Mouse (Mus musculus) mouse trophoblast stem cell (cell line): ENCODE data around the gene Cux2.

ENCODE experiments used
- in situ Hi-C, 2 experiments: fragments of 300-500 bp; cut with MseI, MboI; formaldehyde crosslinking; loops; 2 replicates in 1 of 2; 3 replicates in 1 of 2; pipeline ENCODE4 v1.15.1; 2025

The Cux2 gene

DNA sequence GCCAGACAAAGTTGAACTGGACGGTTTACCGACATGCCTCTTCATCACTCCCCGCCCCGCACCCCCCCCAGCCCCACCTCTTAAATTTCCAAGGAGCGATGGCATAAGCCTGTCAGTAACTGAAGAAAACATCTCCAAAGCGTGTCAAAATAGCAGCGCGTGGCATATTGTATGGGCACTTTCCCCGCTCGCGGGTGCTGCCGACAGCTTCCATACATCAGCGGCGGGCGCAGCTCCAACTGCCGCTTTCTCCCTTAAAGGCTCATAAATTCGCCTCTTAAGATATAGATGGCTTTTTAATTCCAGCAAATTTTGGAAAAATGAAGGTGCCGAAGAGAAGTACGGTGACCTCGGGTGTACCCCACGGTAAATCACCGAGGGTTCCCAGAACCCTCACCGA, 124.6 kb downstream of the Cux2 start:
- in situ Hi-C loops = no loop called here

DNA sequence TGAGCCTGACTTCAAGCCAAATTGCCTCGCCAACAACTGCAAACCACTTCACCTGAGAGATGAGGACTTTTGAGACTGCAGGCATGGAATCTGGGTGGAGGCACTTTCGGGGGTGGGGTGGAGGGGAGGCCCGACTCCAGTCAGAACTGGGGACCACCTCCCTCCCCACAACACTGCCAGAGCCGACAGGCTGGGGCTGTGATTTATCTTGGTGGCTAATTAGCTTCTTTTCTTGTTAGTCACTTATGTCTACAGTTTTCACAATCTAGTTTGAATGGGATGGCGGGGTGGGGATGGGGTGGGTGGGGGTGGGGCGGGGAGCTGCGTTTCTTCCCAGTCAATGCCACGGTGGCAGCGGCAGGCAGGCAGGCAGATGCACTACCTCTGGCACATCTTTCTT, 125.5 kb downstream of the Cux2 start:
- in situ Hi-C loops = no loop called here

DNA sequence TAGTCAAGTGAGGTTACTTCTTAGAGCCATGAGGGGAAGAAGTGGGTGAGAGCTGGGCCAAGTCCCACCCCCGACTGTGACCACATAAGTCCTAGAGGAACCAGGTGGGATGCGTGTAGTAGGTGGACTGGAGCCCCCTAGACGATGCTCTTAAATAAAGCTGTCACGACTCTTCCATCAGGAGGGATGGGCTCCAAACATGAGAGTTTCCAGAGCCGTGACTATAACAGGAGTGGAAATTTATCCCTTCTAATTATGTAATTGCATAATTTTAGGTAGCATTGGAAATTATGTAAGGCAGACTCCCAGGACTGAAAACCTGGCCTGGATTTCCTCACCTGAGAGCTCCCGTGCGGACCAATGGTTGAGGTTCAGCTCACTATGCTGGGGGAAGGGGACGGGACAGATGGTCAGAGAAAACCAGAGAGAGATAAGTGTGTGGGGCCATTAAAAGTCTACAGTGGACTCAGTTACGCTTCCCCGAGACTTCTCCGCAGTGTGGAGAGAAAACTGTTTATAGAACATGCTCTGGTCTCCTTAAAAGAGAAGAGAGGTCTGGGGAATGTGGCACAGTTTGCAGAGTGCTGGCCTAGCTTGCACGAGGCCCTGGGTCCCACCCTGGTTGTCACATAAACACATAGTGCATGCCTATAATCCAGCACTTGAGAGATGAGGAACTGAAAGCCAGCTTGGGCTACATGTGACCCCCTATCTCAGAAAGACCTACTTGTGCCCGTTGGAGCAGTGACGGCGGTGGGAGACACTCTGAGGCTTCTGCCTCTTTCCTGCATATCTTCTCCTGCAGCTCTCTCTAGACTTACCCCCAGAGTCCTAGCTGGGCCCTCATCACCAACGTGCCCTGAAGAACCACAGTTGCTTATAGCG, 126.7 kb downstream of the Cux2 start:
- in situ Hi-C loops = no loop called here

DNA sequence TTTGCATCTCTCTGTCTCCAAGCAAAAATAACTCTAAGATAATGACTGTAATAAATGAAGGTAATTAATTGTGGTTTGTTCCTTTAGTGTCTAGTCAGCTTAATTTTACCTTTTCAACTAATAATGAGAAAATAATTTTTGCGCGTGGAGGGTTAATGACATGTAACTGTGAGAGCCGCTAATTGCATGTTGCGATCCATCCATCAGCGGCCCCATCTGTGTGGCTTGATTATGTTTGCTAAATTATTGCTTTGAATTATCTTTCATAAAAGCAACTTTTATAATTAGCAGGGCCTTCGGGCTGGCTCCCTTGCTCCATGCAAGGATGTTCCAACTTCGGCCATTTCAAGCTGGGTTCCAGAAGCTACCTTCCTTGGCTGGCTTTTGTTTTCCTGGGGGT, 130.7 kb downstream of the Cux2 start:
- in situ Hi-C loops = no loop called here

DNA sequence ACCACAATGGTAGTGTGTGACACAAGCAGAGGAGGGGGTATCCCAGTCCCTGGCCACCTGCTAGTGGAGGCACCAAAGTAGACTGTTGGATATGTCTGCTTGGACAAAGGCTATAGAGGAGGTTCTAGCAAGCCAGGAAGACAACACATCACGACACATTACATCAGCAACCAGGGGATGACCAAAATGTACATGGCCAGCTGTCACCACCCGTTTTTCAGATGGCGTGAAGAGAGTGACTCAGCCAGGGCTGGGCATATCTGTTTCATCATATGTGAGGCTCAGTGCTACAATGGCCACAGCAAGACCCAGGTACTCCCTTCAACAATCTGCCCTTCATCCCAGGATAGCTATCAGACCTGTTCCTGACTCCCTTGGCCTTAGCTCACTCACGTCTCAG, 133.1 kb downstream of the Cux2 start:
- in situ Hi-C loops = no loop called here

DNA sequence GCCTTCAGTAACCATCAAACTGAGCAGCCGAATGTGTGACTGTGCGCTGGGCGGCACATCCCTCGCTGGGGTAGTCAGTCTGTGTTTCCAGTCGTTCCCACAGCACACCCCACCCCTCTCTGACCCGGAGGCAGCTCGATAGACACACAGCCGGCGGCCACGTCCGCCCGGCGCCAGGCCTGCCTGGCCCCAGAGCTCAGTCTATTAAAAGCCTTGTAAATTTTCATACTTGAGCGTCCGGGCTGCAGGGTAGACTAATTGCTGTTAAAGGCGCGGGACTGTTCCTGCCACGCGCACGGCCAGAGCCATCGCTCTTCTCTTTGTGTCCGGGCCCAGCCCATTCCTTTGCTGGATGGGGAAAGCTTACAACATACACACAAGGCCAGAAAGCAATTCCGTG, 135.9 kb downstream of the Cux2 start:
- in situ Hi-C loops = no loop called here

DNA sequence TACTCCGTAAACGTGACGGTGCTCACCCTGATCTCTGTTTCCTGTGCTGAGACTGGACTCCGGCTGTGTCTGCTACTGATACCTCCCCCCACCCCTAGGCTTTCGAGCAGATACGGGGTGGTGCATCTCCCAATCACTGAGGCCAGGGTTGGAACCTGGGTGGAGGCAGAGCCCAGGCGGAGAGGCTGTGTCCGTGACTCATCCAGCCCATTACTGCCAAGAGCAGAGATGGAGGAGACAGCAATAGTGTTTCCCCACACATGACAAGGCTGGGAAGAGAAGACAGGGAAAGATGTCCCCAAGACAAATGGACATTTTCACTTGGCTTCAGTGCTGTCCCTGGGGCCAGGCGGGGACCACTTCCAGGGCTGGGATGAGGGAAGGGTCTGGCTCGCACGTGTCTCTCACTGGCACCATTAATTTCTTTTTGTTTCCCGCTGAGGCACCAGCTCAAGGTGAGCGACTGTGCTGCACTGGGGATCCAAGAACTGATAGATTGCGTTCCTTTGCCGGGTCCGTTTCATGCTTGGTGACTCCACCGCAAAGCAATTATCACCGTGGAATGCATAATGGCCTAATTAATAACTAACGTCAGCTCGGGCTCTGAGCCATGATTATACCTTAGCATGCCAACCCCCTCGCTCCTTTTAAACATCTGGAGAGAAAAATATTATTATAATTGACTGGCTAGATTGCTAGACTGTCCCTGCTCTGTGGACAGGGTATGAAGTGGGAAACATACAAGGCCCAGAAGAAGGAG, 140.5 kb downstream of the Cux2 start:
- in situ Hi-C loops = no loop called here

DNA sequence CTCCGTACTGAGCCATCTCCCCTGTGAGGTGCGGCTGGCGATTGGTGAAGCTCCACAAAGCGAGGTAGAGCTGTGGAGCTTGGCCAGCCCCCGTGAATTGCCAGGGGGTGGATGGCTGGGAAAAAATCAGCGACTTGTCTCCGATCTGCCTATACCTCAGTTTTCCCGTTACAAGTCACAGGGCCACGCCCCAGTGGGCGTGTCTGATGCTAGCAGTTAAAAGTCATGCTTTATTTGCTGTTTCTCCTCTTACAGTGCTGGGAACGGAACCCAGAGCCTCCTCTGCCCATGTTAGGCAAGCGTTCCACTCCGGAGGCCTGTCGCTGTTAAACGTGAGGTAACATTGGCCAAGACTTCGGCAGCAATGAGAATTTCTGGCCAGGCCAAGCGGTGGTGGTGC, 144.2 kb downstream of the Cux2 start:
- in situ Hi-C loops = no loop called here

DNA sequence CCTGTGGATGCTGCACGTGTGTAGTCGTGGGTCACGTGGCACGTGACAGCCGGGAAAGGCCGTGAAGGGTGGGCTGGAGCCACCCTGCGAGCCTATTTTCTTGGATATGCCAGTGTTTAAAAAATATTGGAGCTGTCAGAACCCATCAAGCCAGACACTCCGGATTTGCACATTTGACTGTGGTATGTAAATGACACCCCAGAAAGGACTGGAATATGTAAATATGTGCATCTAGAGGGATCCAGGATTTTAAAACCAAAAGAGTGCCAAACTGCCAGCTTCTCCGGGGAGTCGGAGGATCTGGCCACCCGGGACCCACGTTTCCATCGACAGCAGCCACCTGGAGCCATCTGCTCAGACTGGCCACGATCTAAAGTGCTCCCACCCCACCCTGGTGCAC, 145.1 kb downstream of the Cux2 start:
- in situ Hi-C loops = no loop called here

DNA sequence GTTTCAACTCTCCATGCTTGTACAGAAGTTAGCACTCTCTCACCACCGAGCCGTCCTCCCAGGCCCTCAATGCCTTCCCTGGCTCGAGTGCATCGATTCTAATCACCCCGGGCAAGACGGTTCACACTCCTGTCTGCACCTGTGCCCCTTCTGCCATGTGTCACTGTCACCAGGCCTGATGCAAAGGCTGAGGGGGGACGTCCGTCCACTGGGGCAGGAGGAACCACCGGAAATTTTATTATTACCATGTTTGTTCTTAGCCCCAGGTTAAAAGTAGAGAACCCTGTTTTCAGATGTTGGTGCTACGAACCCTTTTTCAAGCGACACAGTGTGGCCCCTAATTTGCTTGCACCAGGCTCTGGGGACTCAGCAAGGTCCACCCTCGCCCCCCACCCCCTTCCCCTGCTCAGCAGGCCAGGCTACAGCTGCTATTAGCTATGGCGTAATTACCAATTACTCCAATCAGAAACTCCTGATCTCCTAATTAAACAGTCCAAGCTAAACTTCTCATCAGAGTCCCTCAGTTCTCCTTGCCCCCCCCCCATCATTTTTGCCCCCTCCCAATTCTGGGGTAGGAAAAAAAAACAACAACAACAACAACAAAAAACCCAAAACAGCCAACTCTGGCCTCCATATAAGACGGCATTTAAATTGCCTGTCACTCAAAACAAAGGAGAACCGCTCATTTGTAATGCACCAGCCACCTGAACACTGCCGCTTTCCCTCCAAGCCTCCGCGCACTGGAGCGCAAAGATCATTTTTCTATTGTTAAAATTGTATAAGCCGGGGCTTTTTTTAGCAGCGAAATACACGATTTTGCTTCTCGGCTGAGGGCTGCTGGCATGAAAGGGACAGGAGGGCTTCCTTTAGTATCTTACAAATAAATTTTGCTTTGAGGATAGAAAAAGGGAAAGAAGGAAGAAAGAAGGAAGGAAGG, 146.8 kb downstream of the Cux2 start:
- in situ Hi-C loops = no loop called here

DNA sequence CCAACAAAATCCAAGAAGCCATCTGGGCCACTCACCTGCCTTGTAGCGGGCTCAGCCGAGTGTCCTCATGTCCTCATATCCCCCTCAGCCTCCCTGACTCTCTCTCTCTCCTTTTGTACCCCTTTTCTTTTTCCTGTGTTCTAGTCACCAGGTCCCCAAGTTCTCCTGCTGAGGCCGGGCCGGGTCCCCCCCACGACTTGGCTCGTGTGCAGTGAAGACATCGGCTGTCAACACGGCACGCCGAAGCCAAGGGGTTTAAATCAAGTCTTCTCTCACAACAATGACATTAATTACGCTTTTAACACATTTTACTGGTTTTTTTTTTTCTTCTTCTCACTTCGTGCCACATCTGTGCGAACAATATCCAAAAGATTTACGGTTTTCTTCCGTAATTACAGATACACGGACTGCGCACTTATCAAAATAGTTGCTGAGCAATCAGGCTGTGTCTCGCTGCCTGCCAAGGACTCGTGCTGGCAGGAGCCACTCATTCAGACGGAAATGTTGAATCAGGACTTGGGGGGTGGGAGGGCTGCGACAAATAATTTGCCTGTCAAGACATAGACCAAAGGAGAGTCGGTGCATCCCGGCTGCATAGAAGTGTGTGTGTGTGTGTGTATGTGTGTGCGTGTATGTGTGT, 154.7 kb downstream of the Cux2 start:
- in situ Hi-C loops = no loop called here

DNA sequence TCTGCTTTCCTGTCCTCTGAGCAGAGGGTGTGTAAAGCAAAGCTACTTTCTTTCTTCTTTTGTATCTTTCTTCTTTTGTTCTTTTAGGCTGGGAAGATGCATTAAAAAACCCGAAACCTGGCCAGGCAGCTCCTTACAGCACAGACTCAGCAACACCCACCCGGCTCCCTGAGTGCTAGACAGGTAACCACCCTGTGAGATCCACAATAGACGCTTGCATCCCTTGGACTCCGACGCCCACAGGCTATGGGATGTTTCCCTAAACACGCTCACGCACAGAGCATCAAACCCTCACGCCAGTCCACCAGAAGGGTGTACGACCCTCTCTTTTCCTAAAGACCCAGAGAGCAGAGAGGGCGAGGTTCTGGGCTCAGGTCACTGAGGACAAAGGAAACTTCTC, 155.3 kb downstream of the Cux2 start:
- in situ Hi-C loops = no loop called here

DNA sequence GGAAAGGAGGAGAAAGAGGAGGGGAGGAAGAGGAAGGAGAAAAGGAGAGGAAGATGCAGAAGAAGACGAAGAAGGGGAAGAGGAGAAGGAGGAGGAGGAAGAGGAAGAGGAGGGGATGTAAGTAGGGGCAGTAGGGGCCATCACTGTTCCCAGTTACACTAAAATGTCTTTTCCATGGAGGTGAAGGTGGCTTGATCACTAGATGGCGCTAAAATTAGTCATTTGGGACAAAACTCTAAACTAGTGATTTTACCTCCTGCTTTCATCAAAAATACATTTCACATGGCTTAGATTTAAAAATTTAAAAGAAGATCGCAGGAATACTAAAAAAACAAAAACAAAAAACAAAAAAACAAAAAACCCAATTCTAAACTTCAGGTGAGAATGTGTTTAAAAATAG, 156.3 kb downstream of the Cux2 start:
- in situ Hi-C loops = no loop called here

DNA sequence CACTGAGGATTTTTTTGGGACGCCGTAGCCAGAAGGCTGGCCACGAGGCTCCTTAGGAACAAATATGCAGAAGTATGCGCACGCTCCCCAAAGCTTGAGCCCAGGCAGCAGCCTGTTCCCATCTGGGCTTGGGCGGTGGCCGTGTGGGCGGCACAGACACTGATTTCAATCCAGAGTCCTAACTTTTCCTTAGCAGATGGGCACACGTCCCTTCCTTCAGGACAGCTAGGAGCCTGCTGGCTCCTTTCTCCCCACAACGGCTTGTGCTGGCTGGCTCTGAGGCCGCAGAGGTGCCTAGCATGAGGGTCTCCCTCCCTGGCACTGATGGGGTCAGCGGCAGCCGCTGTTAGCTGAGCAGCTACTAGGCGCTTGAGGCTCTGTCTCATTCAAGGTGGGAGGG, 157.6 kb downstream of the Cux2 start:
- in situ Hi-C loops = no loop called here

DNA sequence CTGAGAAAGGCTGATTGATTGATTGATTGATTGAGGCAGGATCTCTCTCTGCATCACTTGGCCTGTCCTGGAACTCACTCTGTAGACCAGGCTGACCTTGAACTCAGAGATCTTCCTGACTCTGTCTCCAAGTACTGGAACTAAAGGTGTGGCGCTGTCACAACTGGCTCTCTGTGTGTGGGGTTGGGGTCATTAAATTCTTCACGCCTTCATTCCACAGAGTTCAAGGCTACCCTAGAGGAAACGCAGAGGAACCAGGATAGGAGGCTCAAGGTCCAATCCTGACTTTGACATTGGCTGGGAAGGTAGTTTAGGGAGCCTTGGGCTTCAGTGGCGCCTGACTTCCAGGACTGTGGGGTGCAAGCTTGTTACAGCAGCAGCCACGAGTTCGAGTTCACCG, 159.0 kb downstream of the Cux2 start:
- in situ Hi-C loops = no loop called here

DNA sequence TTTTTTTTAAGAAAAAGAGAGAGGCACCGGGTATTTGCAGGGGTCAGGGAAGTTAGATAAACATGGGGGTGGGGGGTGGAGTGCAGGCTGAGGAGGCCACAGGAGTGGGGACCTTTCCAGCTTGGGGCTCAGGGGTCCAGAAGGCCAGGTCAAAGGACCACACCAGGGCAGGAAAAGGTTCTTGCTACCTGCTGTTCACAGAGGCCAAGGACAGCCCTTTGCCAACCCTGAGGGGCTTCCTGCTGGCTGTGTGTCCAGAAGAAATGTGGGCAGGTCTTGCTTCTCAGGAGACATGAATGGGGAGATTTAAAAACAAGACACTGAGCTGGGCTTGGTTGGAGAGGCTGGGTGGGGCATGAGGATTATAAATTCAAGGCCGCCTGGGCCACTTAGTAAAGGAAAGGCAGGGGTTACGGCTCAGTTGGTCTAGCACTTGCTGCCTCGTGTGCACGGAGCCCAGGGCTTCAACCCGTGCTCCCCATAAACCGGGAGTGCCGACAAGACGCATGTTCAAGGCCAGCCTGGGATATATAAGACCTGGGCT, 160.0 kb downstream of the Cux2 start:
- in situ Hi-C loops = no loop called here

DNA sequence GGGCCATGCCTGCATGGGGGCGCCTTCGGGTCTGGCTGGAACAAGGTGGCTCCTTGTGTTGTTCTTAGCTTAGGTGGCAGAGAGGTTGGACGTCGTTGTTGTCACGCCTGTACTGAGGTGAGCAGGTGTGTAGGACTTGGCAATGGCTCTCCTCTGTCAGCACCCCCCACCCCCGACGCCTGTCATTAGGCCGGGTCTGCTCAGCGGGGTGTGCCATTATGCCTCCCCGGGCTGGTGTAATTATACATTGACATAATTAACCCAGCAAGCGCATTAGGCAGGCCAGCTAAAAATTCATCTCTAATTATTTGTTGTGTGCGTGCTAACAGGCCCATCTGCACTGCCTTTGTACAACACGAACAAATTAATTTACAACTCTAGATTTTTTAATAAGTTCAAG, 160.5 kb downstream of the Cux2 start:
- in situ Hi-C loops = no loop called here

DNA sequence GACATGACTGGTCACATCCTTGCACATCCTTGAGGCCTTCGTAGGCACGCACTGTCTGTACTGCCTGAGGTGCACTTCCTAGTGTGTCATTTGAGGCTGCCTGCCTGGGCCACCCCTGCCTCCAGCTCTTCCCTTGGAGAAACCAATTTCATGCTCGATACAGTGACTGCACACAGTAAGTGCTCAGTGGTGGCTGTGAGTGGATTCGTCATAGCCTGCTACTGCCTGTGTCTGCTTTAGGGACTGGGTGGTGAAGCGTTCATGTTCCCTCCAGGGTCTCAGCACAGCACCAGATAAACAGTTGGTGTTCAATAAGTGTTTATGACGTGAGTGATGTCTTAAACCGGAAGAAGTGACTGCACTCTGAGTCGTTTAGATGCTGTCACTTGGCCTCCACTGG, 166.5 kb downstream of the Cux2 start:
- in situ Hi-C loops = no loop called here

DNA sequence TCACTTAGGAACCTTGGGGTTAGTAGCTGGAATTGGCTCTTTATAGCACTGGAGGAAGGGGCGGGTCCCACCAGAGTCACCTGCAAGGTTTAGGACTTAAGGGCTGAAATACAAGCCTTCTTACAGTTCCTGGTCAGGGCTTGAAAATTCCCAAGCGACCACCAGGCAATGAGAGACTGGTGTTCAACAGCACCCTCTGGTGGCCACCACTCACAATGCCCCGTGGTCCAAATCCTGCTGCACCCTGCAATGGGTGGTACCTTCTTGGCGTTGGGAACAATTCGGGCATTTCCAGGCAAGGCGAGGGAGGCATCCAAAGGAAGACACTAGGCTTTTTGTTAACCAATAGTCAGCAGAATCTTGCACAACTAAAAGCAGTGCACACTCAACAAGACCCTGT, 170.7 kb downstream of the Cux2 start:
- in situ Hi-C loops = loop anchor here in 1 of 2 experiments (10.0 kb wide), 1 partner anchor 206 kb away; no protein-coding TSS in a partner anchor

DNA sequence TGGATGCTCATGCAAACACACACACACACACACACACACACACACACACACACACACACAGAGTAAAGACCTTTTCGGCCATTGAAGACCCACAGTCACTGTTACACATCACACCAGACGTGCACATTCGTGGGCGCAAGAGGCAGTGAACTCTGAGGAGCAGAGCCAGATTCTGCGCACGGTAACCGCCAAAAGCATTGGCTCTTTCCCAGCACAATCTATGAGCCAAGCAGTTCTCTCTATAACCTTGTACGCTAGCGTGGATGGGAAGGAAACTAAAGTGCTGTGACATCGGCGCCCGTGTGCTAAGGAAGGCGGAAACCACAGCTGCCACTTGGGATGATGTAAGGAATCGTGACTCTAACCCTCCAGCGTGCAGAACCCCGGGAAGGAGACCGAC, 171.2 kb downstream of the Cux2 start:
- in situ Hi-C loops = loop anchor here in 1 of 2 experiments (10.0 kb wide), 1 partner anchor 206 kb away; no protein-coding TSS in a partner anchor

DNA sequence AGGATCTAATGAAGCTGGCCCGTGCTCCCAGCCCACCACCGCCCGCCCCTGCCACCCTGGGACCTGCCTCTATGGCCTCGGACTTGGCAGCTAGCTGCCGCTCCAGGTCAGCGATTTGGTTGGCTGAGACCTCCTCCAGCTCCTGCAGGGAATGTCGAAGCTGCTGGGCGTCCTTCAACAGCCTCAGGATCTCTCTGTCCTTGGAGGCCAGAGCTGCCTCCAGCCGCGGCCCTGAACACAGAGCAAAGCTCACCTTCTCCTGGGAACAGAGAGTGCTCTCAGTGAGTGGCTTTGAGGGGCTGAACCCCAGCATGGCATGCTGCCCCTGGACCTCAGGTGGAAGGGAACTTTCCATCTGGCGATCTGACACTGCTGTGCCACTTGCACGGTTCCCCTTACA, 173.0 kb downstream of the Cux2 start:
- in situ Hi-C loops = loop anchor here in 1 of 2 experiments (10.0 kb wide), 1 partner anchor 208 kb away; no protein-coding TSS in a partner anchor
